Mouse (Mus musculus) myocyte (in vitro differentiated cells): ENCODE data around the gene Mrpl42. TPM values are rescaled to one million over a fixed set of nuclear protein-coding genes. Genes with fewer than 3 reads are reported as not detected.
A peak's percentile ranks its signal among the peaks of the same experiment; 100 is the strongest.

Experiments
- H3K27me3 ChIP-seq: one replicate; pipeline ENCODE4 v1.6.1; 2011; ENCODE audit not compliant: control insufficient read depth, insufficient read depth, insufficient read length
- H3K36me3 ChIP-seq: one replicate; pipeline ENCODE4 v1.6.1; 2011; ENCODE audit not compliant: control insufficient read depth, insufficient read depth
- H3K4me2 ChIP-seq: one replicate; pipeline ENCODE4 v1.6.1; 2011; ENCODE audit warnings: low read depth, control low read depth
- H3K4me3 ChIP-seq: one replicate; pipeline ENCODE4 v1.5.1; 2011; ENCODE audit warnings: mild to moderate bottlenecking, control low read depth, moderate library complexity
- H3K79me2 ChIP-seq: one replicate; pipeline ENCODE4 v1.6.1; 2011; ENCODE audit not compliant: control insufficient read depth, insufficient read depth
- H3ac ChIP-seq: one replicate; pipeline ENCODE4 v1.6.1; 2011; ENCODE audit not compliant: control insufficient read depth, insufficient read length
- CEBPB ChIP-seq: IDR thresholded peaks from 2 replicates; pipeline ENCODE4 v1.6.1; 2011; ENCODE audit warnings: mild to moderate bottlenecking, moderate library complexity; ENCODE audit not compliant: poor library complexity, insufficient read depth, severe bottlenecking
- E2F4 ChIP-seq: IDR thresholded peaks from one replicate; pipeline ENCODE4 v1.6.1; 2011; ENCODE audit warnings: mild to moderate bottlenecking, control low read depth, moderate library complexity; ENCODE audit not compliant: insufficient read depth
- MAX ChIP-seq: IDR thresholded peaks from one replicate; pipeline ENCODE4 v1.6.1; 2011; ENCODE audit warnings: low read depth, mild to moderate bottlenecking, control low read depth
- MYOD1 ChIP-seq, 3 experiments: IDR thresholded peaks; one replicate each; pipeline ENCODE4 v1.6.1; 2011; ENCODE audit warnings: control low read depth in 2 of 3, low read depth in 2 of 3, mild to moderate bottlenecking in 2 of 3, moderate library complexity in 1 of 3; ENCODE audit not compliant: insufficient read length in 2 of 3, control insufficient read depth in 1 of 3
- MYOG ChIP-seq, 3 experiments: IDR thresholded peaks; one replicate each; pipeline ENCODE4 v1.6.1; 2011; ENCODE audit warnings: control low read depth in 2 of 3, low read depth in 2 of 3, mild to moderate bottlenecking in 2 of 3; ENCODE audit not compliant: insufficient read length in 2 of 3, control insufficient read depth in 1 of 3, insufficient read depth in 1 of 3
- POLR2A ChIP-seq: IDR thresholded peaks from one replicate; pipeline ENCODE4 v1.6.1; 2011; ENCODE audit warnings: low read depth, mild to moderate bottlenecking, control low read depth, moderate library complexity; ENCODE audit not compliant: insufficient read length
- POLR2AphosphoS2 ChIP-seq: IDR thresholded peaks from one replicate; pipeline ENCODE4 v1.6.1; 2011; ENCODE audit warnings: low read depth, control low read depth; ENCODE audit not compliant: insufficient read length
- REST ChIP-seq: IDR thresholded peaks from one replicate; pipeline ENCODE4 v1.6.1; 2011; ENCODE audit warnings: mild to moderate bottlenecking, control low read depth, moderate library complexity; ENCODE audit not compliant: insufficient read depth, insufficient read length
- SRF ChIP-seq: IDR thresholded peaks from one replicate; pipeline ENCODE4 v1.6.1; 2011; ENCODE audit warnings: low read depth; ENCODE audit not compliant: control insufficient read depth, insufficient read length
- TCF12 ChIP-seq: IDR thresholded peaks from one replicate; pipeline ENCODE4 v1.6.1; 2011; ENCODE audit warnings: mild to moderate bottlenecking, control low read depth; ENCODE audit not compliant: poor library complexity, insufficient read depth, severe bottlenecking
- TCF3 ChIP-seq: IDR thresholded peaks from one replicate; pipeline ENCODE4 v1.6.1; 2011; ENCODE audit warnings: low read depth, control low read depth; ENCODE audit not compliant: insufficient read length
- USF1 ChIP-seq: IDR thresholded peaks from one replicate; pipeline ENCODE4 v1.6.1; 2011; ENCODE audit warnings: low read depth, mild to moderate bottlenecking, control low read depth, moderate library complexity
- polyA plus RNA-seq: library from polyadenylated mRNA; unstranded; fragments of >200 nt; fragmentation: generic; extraction: Trizol; gene quantifications from one replicate; pipeline ENCODE4 v1.2.1, GENCODE M21; 2012; ENCODE audit warnings: missing spikeins

Gene Mrpl42
- polyA plus RNA-seq, 1 experiment, result 177 TPM

GRCm38 (mm10) chr10:95458050-95458806 lies 43.5 kb downstream of the Mrpl42 start:
- TF ChIP-seq MYOD1 (IDR thresholded peaks at IDR 0.05; ENCODE audit: control insufficient read depth in 1 of 3, insufficient read length in 2 of 3, low read depth in 2 of 3), result peak in 1 of 3 experiments; percentile 2
- TF ChIP-seq REST, result no peak
- no peaks in the 10 kb centered on the region for H3K79me2 ChIP-seq
- H3K4me3 ChIP-seq, result no peak overlapping the region
- H3K27me3 ChIP-seq, result no peaks in the 10 kb centered on the region
- no peak overlapping the region for H3ac ChIP-seq
- no peaks in the 10 kb centered on the region for H3K36me3 ChIP-seq
- no peak overlapping the region for H3K4me2 ChIP-seq

GRCm38 (mm10) chr10:95457367-95458049 lies 44.2 kb downstream of the Mrpl42 start:
- H3K4me3 ChIP-seq, result no peak overlapping the region
- no peak overlapping the region for H3ac ChIP-seq
- TF ChIP-seq TCF3 (peak; percentile 22), MAX (no peak), SRF (no peak), POLR2A (no peak), MYOD1 (IDR thresholded peaks at IDR 0.05; ENCODE audit: control insufficient read depth in 1 of 3, insufficient read length in 2 of 3, low read depth in 2 of 3) (peak in 2 of 3 experiments; percentile 53 to 73), MYOG (IDR thresholded peaks at IDR 0.05; ENCODE audit: control insufficient read depth in 1 of 3, insufficient read depth in 1 of 3, insufficient read length in 2 of 3, low read depth in 2 of 3) (peak in 1 of 3 experiments; percentile 30), TCF12 (no peak), USF1 (no peak), POLR2AphosphoS2 (no peak), E2F4 (no peak), REST (no peak), CEBPB (no peak)
- no peak overlapping the region for H3K4me2 ChIP-seq
- no peaks in the 10 kb centered on the region for H3K27me3 ChIP-seq
- H3K36me3 ChIP-seq, result no peaks in the 10 kb centered on the region
- no peaks in the 10 kb centered on the region for H3K79me2 ChIP-seq

GRCm38 (mm10) chr10:95456103-95456502 lies 45.6 kb downstream of the Mrpl42 start:
- Histone ChIP-seq H3K27me3 (no peaks in the 10 kb centered on the region), H3ac (no peak overlapping the region), H3K4me2 (no peak overlapping the region), H3K4me3 (no peak overlapping the region), H3K36me3 (no peaks in the 10 kb centered on the region), H3K79me2 (no peaks in the 10 kb centered on the region)
- TF ChIP-seq MYOG (IDR thresholded peaks at IDR 0.05; ENCODE audit: control insufficient read depth in 1 of 3, insufficient read depth in 1 of 3, insufficient read length in 2 of 3, low read depth in 2 of 3), result no peak

GRCm38 (mm10) chr10:95453282-95453681 lies 48.5 kb downstream of the Mrpl42 start:
- H3ac ChIP-seq, result no peak overlapping the region
- TF ChIP-seq MYOD1 (IDR thresholded peaks at IDR 0.05; ENCODE audit: control insufficient read depth in 1 of 3, insufficient read length in 2 of 3, low read depth in 2 of 3) (no peak), MYOG (IDR thresholded peaks at IDR 0.05; ENCODE audit: control insufficient read depth in 1 of 3, insufficient read depth in 1 of 3, insufficient read length in 2 of 3, low read depth in 2 of 3) (no peak), POLR2AphosphoS2 (no peak), TCF3 (no peak), USF1 (no peak), MAX (no peak), REST (no peak), POLR2A (no peak), SRF (no peak), E2F4 (no peak), TCF12 (no peak), CEBPB (no peak)
- H3K4me3 ChIP-seq, result no peak overlapping the region
- no peaks in the 10 kb centered on the region for H3K79me2 ChIP-seq
- no peak overlapping the region for H3K4me2 ChIP-seq
- H3K27me3 ChIP-seq, result no peaks in the 10 kb centered on the region
- no peaks in the 10 kb centered on the region for H3K36me3 ChIP-seq

DNA sequence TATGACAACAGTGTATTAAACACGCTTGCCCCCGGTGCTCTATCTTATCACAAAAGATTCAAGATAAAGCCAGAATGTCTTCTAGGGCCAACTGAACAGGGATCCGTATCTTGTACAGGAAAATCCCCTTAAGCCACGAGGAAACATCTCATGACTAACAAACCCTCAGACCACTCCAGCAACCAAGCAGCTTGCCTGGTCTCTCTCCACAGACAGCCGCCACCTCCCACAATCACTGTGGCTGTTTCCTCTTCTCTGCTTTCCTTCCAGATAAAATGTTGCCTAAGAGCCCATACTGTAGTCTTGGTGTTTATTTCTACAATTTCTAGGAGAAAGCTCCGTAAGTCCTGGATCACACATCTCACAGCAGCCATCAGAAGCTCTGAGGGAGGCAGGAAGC lies 52.7 kb downstream of the Mrpl42 start:
- Histone ChIP-seq H3K4me2 (no peak overlapping the region), H3K27me3 (no peaks in the 10 kb centered on the region), H3K36me3 (no peaks in the 10 kb centered on the region), H3K4me3 (no peak overlapping the region), H3K79me2 (no peaks in the 10 kb centered on the region), H3ac (no peak overlapping the region)
- TF ChIP-seq MAX, result no peak
- TF ChIP-seq POLR2A, result no peak
- TF ChIP-seq REST, result no peak
- no peak for TF ChIP-seq E2F4
- no peak for TF ChIP-seq CEBPB
- TF ChIP-seq TCF12, result no peak
- no peak for TF ChIP-seq TCF3
- TF ChIP-seq MYOD1 (IDR thresholded peaks at IDR 0.05; ENCODE audit: control insufficient read depth in 1 of 3, insufficient read length in 2 of 3, low read depth in 2 of 3), result no peak
- TF ChIP-seq POLR2AphosphoS2, result no peak
- TF ChIP-seq SRF, result no peak
- no peak for TF ChIP-seq MYOG (IDR thresholded peaks at IDR 0.05; ENCODE audit: control insufficient read depth in 1 of 3, insufficient read depth in 1 of 3, insufficient read length in 2 of 3, low read depth in 2 of 3)
- TF ChIP-seq USF1, result no peak
